Mouse (Mus musculus) stomach, embryonic 14.5 days (tissue): ENCODE results near the gene Hoxa6. TPM values are rescaled to one million over a fixed set of nuclear protein-coding genes. Genes with fewer than 3 reads are reported as not detected.

Source experiments
- ATAC-seq: fragments of 200-750 bp; cut with Nextera tagmentation; 2 replicates; pipeline ENCODE4 v1.8.0; 2017; ENCODE audit warnings: low read depth, moderate TSS enrichment; ENCODE audit not compliant: insufficient number of reproducible peaks, insufficient read depth, low FRiP score
- H3K27ac ChIP-seq: fragments of 300-500 bp; sonication (generic); 2 replicates; pipeline ENCODE4 v1.5.1; 2014; ENCODE audit warnings: mild to moderate bottlenecking, low read length, moderate library complexity, mixed read lengths
- H3K27me3 ChIP-seq: fragments of 300-500 bp; sonication (generic); 2 replicates; pipeline ENCODE4 v1.6.1; 2014; ENCODE audit warnings: low read length, control low read depth, mixed read lengths; ENCODE audit not compliant: control insufficient read depth, insufficient read depth
- H3K36me3 ChIP-seq: fragments of 300-500 bp; sonication (generic); 2 replicates; pipeline ENCODE4 v1.6.1; 2014; ENCODE audit warnings: mild to moderate bottlenecking, control low read depth, low read length, moderate library complexity, mixed read lengths; ENCODE audit not compliant: control insufficient read depth, insufficient read depth
- H3K4me1 ChIP-seq: fragments of 300-500 bp; sonication (generic); 2 replicates; pipeline ENCODE4 v1.6.1; 2014; ENCODE audit warnings: low read length, control low read depth, mixed read lengths; ENCODE audit not compliant: control insufficient read depth, insufficient read depth
- H3K4me2 ChIP-seq: fragments of 300-500 bp; sonication (generic); replicated peaks from 2 replicates; pipeline ENCODE4 v1.6.1; 2014; ENCODE audit warnings: low read depth, low read length, control low read depth
- H3K4me3 ChIP-seq: fragments of 300-500 bp; sonication (generic); 2 replicates; pipeline ENCODE4 v1.5.1; 2014; ENCODE audit warnings: low read depth, low read length, control low read depth
- H3K9ac ChIP-seq: fragments of 300-500 bp; sonication (generic); replicated peaks from 2 replicates; pipeline ENCODE4 v1.6.1; 2014; ENCODE audit warnings: low read depth, mild to moderate bottlenecking, control low read depth, low read length, moderate library complexity, mixed read lengths
- H3K9me3 ChIP-seq: fragments of 300-500 bp; sonication (generic); 2 replicates; pipeline ENCODE4 v1.6.1; 2016; ENCODE audit warnings: low read depth, low read length, control low read depth; ENCODE audit not compliant: control insufficient read depth
- WGBS: fragments of 180-500 bp; shearing (Covaris S2); extraction: QIAGEN DNeasy Blood & Tissue Kit; methylation state at CpG from one replicate; pipeline ENCODE4 v1.1.7; 2014; 5-methylcytosine and 5-hydroxymethylcytosine counted together
- polyA plus RNA-seq: library from polyadenylated mRNA; unstranded; fragments of >200 nt; fragmentation: Nextera tagmentation; extraction: Ambion mirVana; gene quantifications from 2 replicates; pipeline ENCODE4 v1.2.1, GENCODE M21; 2014

Gene Hoxa6
- polyA plus RNA-seq, 1 experiment from 2014 or later: 3.4 TPM

GRCm38 (mm10) chr6:52220003-52220864, 11.7 kb upstream of the Hoxa6 start:
- H3K27me3 ChIP-seq: peaks cover 60% of the 10 kb centered on the region
- 0 out of 2 replicates have a peak, but pooled peaks cover 4% of the 10 kb centered on the region for H3K4me1 ChIP-seq
- peak overlapping the region; percentile 49; the same call in 1 of the 2 replicates for H3K4me3 ChIP-seq
- no peak overlapping the region; the same call in 1 of the 2 replicates for H3K9ac ChIP-seq
- H3K9me3 ChIP-seq: no peaks in the 10 kb centered on the region
- no peaks in the 10 kb centered on the region for H3K36me3 ChIP-seq
- 25% methylated on average over 32 of the region's 32 CpGs for WGBS
- H3K4me2 ChIP-seq: peak overlapping the region; percentile 22
- peak overlapping the region; percentile 35; the same call in 1 of the 2 replicates for H3K27ac ChIP-seq
- no peak for ATAC-seq

GRCm38 (mm10) chr6:52219234-52219942, 10.9 kb upstream of the Hoxa6 start:
- 0 out of 2 replicates have a peak, but pooled peaks cover 4% of the 10 kb centered on the region for H3K4me1 ChIP-seq
- H3K9ac ChIP-seq: no peak overlapping the region; the same call in 1 of the 2 replicates
- H3K9me3 ChIP-seq: no peaks in the 10 kb centered on the region
- peak overlapping the region; percentile 22; the same call in 1 of the 2 replicates for H3K4me2 ChIP-seq
- no peaks in the 10 kb centered on the region for H3K36me3 ChIP-seq
- peak overlapping the region; percentile 35; the same call in 1 of the 2 replicates for H3K27ac ChIP-seq
- H3K27me3 ChIP-seq: peaks cover 63% of the 10 kb centered on the region
- no peak overlapping the region for H3K4me3 ChIP-seq
- ATAC-seq: no peak
- 40% methylated on average over 9 of the region's 9 CpGs for WGBS

GRCm38 (mm10) chr6:52218643-52219215, 10.2 kb upstream of the Hoxa6 start:
- H3K27me3 ChIP-seq: peaks cover 67% of the 10 kb centered on the region
- H3K4me1 ChIP-seq: 0 out of 2 replicates have a peak, but pooled peaks cover 4% of the 10 kb centered on the region
- H3K4me3 ChIP-seq: no peak overlapping the region

GRCm38 (mm10) chr6:52217895-52218642, 9.5 kb upstream of the Hoxa6 start:
- Histone ChIP-seq H3K27ac (peak overlapping the region; percentile 10; the same call in 1 of the 2 replicates), H3K4me1 (0 out of 2 replicates have a peak, but pooled peaks cover 4% of the 10 kb centered on the region), H3K9me3 (no peaks in the 10 kb centered on the region), H3K4me2 (peak overlapping the region; percentile 44), H3K36me3 (no peaks in the 10 kb centered on the region), H3K27me3 (peaks cover 62% of the 10 kb centered on the region), H3K9ac (peak overlapping the region; percentile 41; the same call in 1 of the 2 replicates), H3K4me3 (peak overlapping the region; percentile 41)
- 9% methylated on average over 23 of the region's 23 CpGs for WGBS
- no peak for ATAC-seq

More at GRCm38 (mm10) chr6:52218643-52219215, 10.2 kb upstream of the Hoxa6 start:
- H3K9ac ChIP-seq: no peak overlapping the region
- WGBS: 17% methylated on average over 14 of the region's 14 CpGs
- ATAC-seq: no peak
- no peak overlapping the region for H3K27ac ChIP-seq
- H3K9me3 ChIP-seq: no peaks in the 10 kb centered on the region
- H3K36me3 ChIP-seq: no peaks in the 10 kb centered on the region
- peak overlapping the region; percentile 44; the same call in 1 of the 2 replicates for H3K4me2 ChIP-seq

- H3K4me3 ChIP-seq: peak overlapping the region; percentile 41
- H3K27ac ChIP-seq: peak overlapping the region; percentile 44; the same call in 1 of the 2 replicates
- no peaks in the 10 kb centered on the region for H3K9me3 ChIP-seq
- H3K4me2 ChIP-seq: peak overlapping the region; percentile 44
- H3K4me1 ChIP-seq: 0 out of 2 replicates have a peak, but pooled peaks cover 4% of the 10 kb centered on the region
- peak overlapping the region; percentile 41 for H3K9ac ChIP-seq
- no peaks in the 10 kb centered on the region for H3K36me3 ChIP-seq
- under 1% methylated on average over 25 of the region's 25 CpGs for WGBS
- ATAC-seq: peak; percentile 71; the same call in 1 of the 2 replicates
- peaks cover 59% of the 10 kb centered on the region for H3K27me3 ChIP-seq
Measured at GRCm38 (mm10) chr6:52217459-52217768, 8.9 kb upstream of the Hoxa6 start.

- Histone ChIP-seq H3K9me3 (no peaks in the 10 kb centered on the region), H3K9ac (peak overlapping the region; percentile 31), H3K27me3 (peaks cover 55% of the 10 kb centered on the region), H3K4me2 (peak overlapping the region; percentile 44), H3K36me3 (no peaks in the 10 kb centered on the region), H3K4me1 (0 out of 2 replicates have a peak, but pooled peaks cover 4% of the 10 kb centered on the region), H3K27ac (peak overlapping the region; percentile 44; the same call in 1 of the 2 replicates), H3K4me3 (peak overlapping the region; percentile 41)
- no peak for ATAC-seq
- WGBS: 2% methylated on average over 60 of the region's 60 CpGs
Measured at GRCm38 (mm10) chr6:52216691-52217458, 8.4 kb upstream of the Hoxa6 start.

GRCm38 (mm10) chr6:52215771-52216535, 7.4 kb upstream of the Hoxa6 start:
- peaks cover 59% of the 10 kb centered on the region for H3K27me3 ChIP-seq

More at GRCm38 (mm10) chr6:52215771-52216535, 7.4 kb upstream of the Hoxa6 start:
- 4% methylated on average over 30 of the region's 30 CpGs for WGBS
- H3K4me1 ChIP-seq: 0 out of 2 replicates have a peak, but pooled peaks cover 4% of the 10 kb centered on the region
- H3K4me3 ChIP-seq: peak overlapping the region; percentile 41
- no peaks in the 10 kb centered on the region for H3K9me3 ChIP-seq
- no peaks in the 10 kb centered on the region for H3K36me3 ChIP-seq
- no peak for ATAC-seq
- H3K9ac ChIP-seq: peak overlapping the region; percentile 26
- peak overlapping the region; percentile 44 for H3K4me2 ChIP-seq
- H3K27ac ChIP-seq: peak overlapping the region; percentile 6; the same call in 1 of the 2 replicates
